Mouse (Mus musculus) layer of hippocampus, postnatal 10 days (tissue): Measurements from ENCODE around the gene Rgs12. TPM values are rescaled to one million over a fixed set of nuclear protein-coding genes. Genes with fewer than 3 reads are reported as not detected.
A peak's percentile ranks its signal among the peaks of the same experiment; 100 is the strongest.

Experiments used
- DNase-seq, 2 experiments: peaks; one replicate each; pipeline ENCODE4 v3.0.0; 2021; ENCODE audit warnings: low spot score in 2 of 2
- total RNA-seq, 2 experiments: library from RNA; stranded (reverse); gene quantifications; 2 replicates each; pipeline ENCODE4 v1.2.3; 2021

Gene Rgs12
- total RNA-seq, 2 experiments from 2014 or later, result 48.3 to 48.6 TPM

- no peak for DNase-seq
These were observed 27.5 kb downstream of the Rgs12 start for GRCm38 (mm10) chr5:34976540-34977292.

GRCm38 (mm10) chr5:34980099-34980498 is 30.9 kb downstream of the Rgs12 start:
- DNase-seq, result no peak

- no peak for DNase-seq
These were observed 32.5 kb downstream of the Rgs12 start for GRCm38 (mm10) chr5:34981734-34982133.

GRCm38 (mm10) chr5:34984933-34985332 is 35.7 kb downstream of the Rgs12 start:
- DNase-seq, result no peak

- DNase-seq, result peak; percentile 73 to 82
These were observed 36.6 kb downstream of the Rgs12 start for GRCm38 (mm10) chr5:34985867-34986266.

GRCm38 (mm10) chr5:34987396-34987795 is 38.2 kb downstream of the Rgs12 start:
- no peak for DNase-seq

- no peak for DNase-seq
These were observed 39.4 kb downstream of the Rgs12 start for GRCm38 (mm10) chr5:34988690-34989089.

- DNase-seq, result peak in 1 of 2 experiments; percentile 25
These were observed 40.1 kb downstream of the Rgs12 start for GRCm38 (mm10) chr5:34989321-34989772.

GRCm38 (mm10) chr5:34998754-34999153 is 49.5 kb downstream of the Rgs12 start:
- DNase-seq, result no peak

GRCm38 (mm10) chr5:34999281-34999680 is 50.0 kb downstream of the Rgs12 start:
- no peak for DNase-seq

- no peak for DNase-seq
These were observed 51.1 kb downstream of the Rgs12 start for GRCm38 (mm10) chr5:35000323-35000722.

- DNase-seq, result no peak
These were observed 51.9 kb downstream of the Rgs12 start for GRCm38 (mm10) chr5:35001144-35001543.

GRCm38 (mm10) chr5:35003611-35004162 is 54.4 kb downstream of the Rgs12 start:
- no peak for DNase-seq

GRCm38 (mm10) chr5:35004769-35005168 is 55.5 kb downstream of the Rgs12 start:
- DNase-seq, result no peak

- no peak for DNase-seq
These were observed 56.4 kb downstream of the Rgs12 start for GRCm38 (mm10) chr5:35005659-35006058.

- no peak for DNase-seq
These were observed 57.4 kb downstream of the Rgs12 start for GRCm38 (mm10) chr5:35006599-35006998.

- no peak for DNase-seq
These were observed 59.9 kb downstream of the Rgs12 start for GRCm38 (mm10) chr5:35009163-35009562.

- DNase-seq, result no peak
These were observed 61.4 kb downstream of the Rgs12 start for GRCm38 (mm10) chr5:35010656-35011055.

- no peak for DNase-seq
These were observed 62.1 kb downstream of the Rgs12 start for GRCm38 (mm10) chr5:35011156-35011923.

- DNase-seq, result no peak
These were observed 64.8 kb downstream of the Rgs12 start for GRCm38 (mm10) chr5:35014036-35014435.

GRCm38 (mm10) chr5:35019673-35020300 is 70.5 kb downstream of the Rgs12 start:
- no peak for DNase-seq
